Mouse (Mus musculus): ENCODE measurements around the gene Rarres2. TPM values are rescaled to one million over a fixed set of nuclear protein-coding genes. Genes with fewer than 3 reads are reported as not detected.

Rarres2 gene
- total and polyA plus RNA-seq, 3 experiments: 0.72 TPM; not detected in 2

DNA sequence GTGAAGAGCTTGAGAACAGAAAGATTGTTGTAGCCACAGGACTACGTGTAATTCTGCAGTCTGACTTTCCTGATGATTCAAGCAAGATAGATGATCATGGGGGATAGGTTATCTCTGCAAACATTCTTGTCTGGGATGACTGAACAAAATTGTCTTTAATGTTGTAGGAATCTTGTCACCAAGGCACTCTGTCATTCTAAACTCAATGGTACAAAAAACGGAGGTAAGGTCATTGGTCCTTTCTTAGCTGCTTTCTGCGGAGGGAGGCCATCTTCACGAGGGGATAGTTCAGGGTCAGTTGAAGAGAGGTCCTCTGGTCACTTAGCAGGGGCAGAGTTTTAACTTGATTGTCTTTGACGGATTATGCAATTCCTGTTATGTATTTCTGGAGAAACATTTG is 6.1 kb upstream of the Rarres2 start:
- Histone ChIP-seq H3K9ac (ENCODE audit: insufficient read depth, low read depth) (no peak overlapping the region), H3K27me3 (replicated peaks) (no peaks in the 10 kb centered on the region), H3K36me3 (replicated peaks in 1 of 2; ENCODE audit: control insufficient read depth in 1 of 2, insufficient read depth in 1 of 2, low read length in 1 of 2) (no peaks in the 10 kb centered on the region), H3K4me1 (ENCODE audit: control insufficient read depth in 1 of 2, insufficient read depth in 2 of 2) (peaks cover 3 to 29% of the 10 kb centered on the region in 2 experiments), H3K79me2 (replicated peaks; ENCODE audit: control insufficient read depth, extremely low read depth, insufficient read depth, poor library complexity, severe bottlenecking) (no peaks in the 10 kb centered on the region), H3K9me3 (replicated peaks; ENCODE audit: low read length) (no peaks in the 10 kb centered on the region), H3K27ac (ENCODE audit: insufficient read depth, low read depth) (no peak overlapping the region), H3K4me2 (ENCODE audit: insufficient read depth, low read depth, poor library complexity, severe bottlenecking) (peak overlapping the region; percentile 52), H3K4me3 (replicated peaks in 1 of 3; ENCODE audit: low read depth in 2 of 3, low read length in 2 of 3, poor library complexity in 1 of 3) (no peak overlapping the region)
- dilution Hi-C loops (cut with MboI; ENCODE audit: extremely low pct_ligation_motif_present, extremely low pct_unique_long_range_greater_than_20kb, low sequenced_read_pairs) (no loop called here), in situ Hi-C loops (cut with MboI; ENCODE audit: low pct_ligation_motif_present, low pct_unique_long_range_greater_than_20kb, low sequenced_read_pairs) (no loop called here)
- no peak for DNase-seq (ENCODE audit: extremely low read depth)
- no peak for TF ChIP-seq JUN (IDR thresholded peaks at IDR 0.05; ENCODE audit: insufficient read depth, low read depth, low read length)
- TF ChIP-seq MEF2A (IDR thresholded peaks at IDR 0.05; ENCODE audit: borderline replicate concordance, low read depth, low read length): no peak
- TF ChIP-seq SIN3A (IDR thresholded peaks at IDR 0.05; ENCODE audit: low read length): no peak
- TF ChIP-seq NELFE (IDR thresholded peaks at IDR 0.05; ENCODE audit: low read depth, low read length): no peak
- TF ChIP-seq SMC3 (IDR thresholded peaks at IDR 0.05; ENCODE audit: low read depth, low read length): no peak
- TF ChIP-seq BHLHE40 (IDR thresholded peaks at IDR 0.05; ENCODE audit: low read depth, low read length): no peak
- no peak for TF ChIP-seq USF2 (conservative IDR thresholded peaks at IDR 0.05; ENCODE audit: low read depth, low read length)
- no peak for TF ChIP-seq JUND (conservative IDR thresholded peaks at IDR 0.05; ENCODE audit: low read depth, low read length)

DNA sequence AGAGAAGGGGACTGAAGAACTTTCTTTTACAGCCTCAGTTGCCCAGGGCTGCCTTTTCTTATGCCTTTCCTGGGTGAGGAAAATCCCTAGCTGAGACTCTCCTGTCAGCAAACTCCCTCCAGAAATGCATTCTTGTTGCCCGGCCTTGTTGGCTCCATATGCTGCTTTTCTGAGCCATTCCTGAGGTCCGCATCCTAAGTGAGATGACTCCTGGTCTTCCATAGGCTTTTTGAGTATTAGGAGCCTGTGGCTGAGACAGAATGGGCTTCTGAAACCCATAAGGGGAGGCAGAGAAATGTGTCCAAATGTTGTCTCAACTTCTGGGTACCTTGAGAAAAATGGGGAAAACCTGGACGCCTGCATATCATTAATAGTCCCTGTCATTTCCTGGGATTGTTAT is 1.4 kb upstream of the Rarres2 start:
- in situ Hi-C loops (cut with MboI; ENCODE audit: low pct_ligation_motif_present, low pct_unique_long_range_greater_than_20kb, low sequenced_read_pairs): no loop called here
- no peaks in the 10 kb centered on the region for H3K9me3 ChIP-seq (replicated peaks; ENCODE audit: low read length)
- dilution Hi-C loops (cut with MboI; ENCODE audit: extremely low pct_ligation_motif_present, extremely low pct_unique_long_range_greater_than_20kb, low sequenced_read_pairs): no loop called here
- H3K27me3 ChIP-seq (replicated peaks): no peaks in the 10 kb centered on the region
- no peak overlapping the region for H3K27ac ChIP-seq (ENCODE audit: insufficient read depth, low read depth)
- no peaks in the 10 kb centered on the region for H3K79me2 ChIP-seq (replicated peaks; ENCODE audit: control insufficient read depth, extremely low read depth, insufficient read depth, poor library complexity, severe bottlenecking)
- H3K4me2 ChIP-seq (ENCODE audit: insufficient read depth, low read depth, poor library complexity, severe bottlenecking): no peak overlapping the region
- peaks cover 0 to 3% of the 10 kb centered on the region in 2 experiments for H3K36me3 ChIP-seq (replicated peaks in 1 of 2; ENCODE audit: control insufficient read depth in 1 of 2, insufficient read depth in 1 of 2, low read length in 1 of 2)
- no peak overlapping the region for H3K9ac ChIP-seq (ENCODE audit: insufficient read depth, low read depth)
- H3K4me1 ChIP-seq (ENCODE audit: control insufficient read depth in 1 of 2, insufficient read depth in 2 of 2): peaks cover 0 to 12% of the 10 kb centered on the region in 2 experiments; a peak in 2 of 4 replicates
- no peak for TF ChIP-seq HCFC1 (IDR thresholded peaks at IDR 0.05; ENCODE audit: low read depth, low read length)
- no peak for TF ChIP-seq CHD2 (IDR thresholded peaks at IDR 0.05; ENCODE audit: low read length)
- TF ChIP-seq CTCF (conservative IDR thresholded peaks at IDR 0.05 in 1 of 2, IDR thresholded peaks at IDR 0.05 in 1 of 2; ENCODE audit: low read depth in 2 of 2, low read length in 2 of 2): no peak
- no peak for TF ChIP-seq UBTF (IDR thresholded peaks at IDR 0.05; ENCODE audit: low read depth, low read length)
- TF ChIP-seq SIN3A (IDR thresholded peaks at IDR 0.05; ENCODE audit: low read length): no peak
- no peak for TF ChIP-seq MEF2A (IDR thresholded peaks at IDR 0.05; ENCODE audit: borderline replicate concordance, low read depth, low read length)
- TF ChIP-seq CHD1 (IDR thresholded peaks at IDR 0.05; ENCODE audit: low read depth, low read length): no peak
- TF ChIP-seq PAX5 (IDR thresholded peaks at IDR 0.05; ENCODE audit: low read length): no peak
- TF ChIP-seq MXI1 (IDR thresholded peaks at IDR 0.05; ENCODE audit: low read depth, low read length): no peak
- DNase-seq (ENCODE audit: extremely low read depth): no peak
- no peak overlapping the region for H3K4me3 ChIP-seq (replicated peaks in 1 of 3; ENCODE audit: low read depth in 2 of 3, low read length in 2 of 3, poor library complexity in 1 of 3)

Data from CH12.LX (cell line).